Mouse (Mus musculus): ENCODE measurements at regions not wholly inside any gene's neighbourhood (a gene's known extent, or its start where the extent isn't known, plus 50 kb on each side); places are given as distances from the start of the nearest gene placed in this dataset.

DNA sequence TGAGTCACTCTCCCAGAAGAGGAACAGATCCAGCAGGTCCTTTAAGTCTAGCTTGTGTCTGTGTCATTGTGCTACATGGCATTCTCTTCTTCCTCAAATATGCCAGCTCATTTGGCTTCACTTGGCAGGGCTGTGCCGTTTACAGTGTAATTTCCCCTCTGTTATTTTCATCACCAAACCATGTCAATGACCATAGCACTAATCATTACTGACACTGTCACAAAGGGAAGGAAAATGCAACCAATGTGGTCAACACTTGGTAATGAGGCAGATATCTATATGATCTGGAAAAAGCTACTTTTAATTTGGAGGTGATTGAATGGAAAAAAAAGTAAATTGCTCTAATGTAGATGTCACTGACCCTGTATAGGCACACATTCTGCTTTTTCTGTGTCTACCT lies 724.8 kb downstream of the Gm9195 start:
- TF ChIP-seq POLR2A (IDR thresholded peaks at IDR 0.05; ENCODE audit: insufficient read length, low read depth) (no peak), USF1 (IDR thresholded peaks at IDR 0.05; ENCODE audit: low read depth) (no peak), E2F4 (IDR thresholded peaks at IDR 0.05; ENCODE audit: insufficient read depth) (no peak), SRF (IDR thresholded peaks at IDR 0.05; ENCODE audit: control insufficient read depth, insufficient read length, low read depth) (no peak), MYOG (IDR thresholded peaks at IDR 0.05; ENCODE audit: control insufficient read depth in 1 of 3, insufficient read depth in 1 of 3, insufficient read length in 2 of 3, low read depth in 2 of 3) (no peak), TCF12 (IDR thresholded peaks at IDR 0.05; ENCODE audit: insufficient read depth, poor library complexity, severe bottlenecking) (no peak)
